Mouse (Mus musculus): ENCODE measurements at regions not wholly inside any gene's neighbourhood (a gene's known extent, or its start where the extent isn't known, plus 50 kb on each side); places are given as distances from the start of the nearest gene placed in this dataset.
A peak's percentile ranks its signal among the peaks of the same experiment; 100 is the strongest.

DNA sequence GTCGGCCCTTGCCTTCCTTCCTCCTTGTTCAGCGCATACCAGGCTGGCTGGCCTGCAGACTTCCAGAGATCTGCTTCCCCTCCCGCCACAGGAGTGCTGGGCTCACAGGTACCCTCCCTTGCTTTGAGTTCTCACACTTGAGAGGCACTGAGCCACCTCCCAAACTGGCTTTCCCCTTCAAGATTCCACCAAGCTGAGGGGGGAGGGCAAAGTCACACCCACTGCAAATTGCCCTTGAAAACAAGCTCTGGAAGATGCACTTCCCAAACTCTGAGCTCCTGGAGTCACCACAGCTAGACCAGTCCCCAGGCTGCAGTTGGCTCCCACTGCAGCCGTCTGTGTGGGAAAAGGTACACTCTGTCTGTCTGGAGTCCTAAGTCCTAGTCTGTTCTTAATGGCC is 142.1 kb upstream of the Slc22a12 start:
- no peaks in the 10 kb centered on the region for H3K4me1 ChIP-seq

DNA sequence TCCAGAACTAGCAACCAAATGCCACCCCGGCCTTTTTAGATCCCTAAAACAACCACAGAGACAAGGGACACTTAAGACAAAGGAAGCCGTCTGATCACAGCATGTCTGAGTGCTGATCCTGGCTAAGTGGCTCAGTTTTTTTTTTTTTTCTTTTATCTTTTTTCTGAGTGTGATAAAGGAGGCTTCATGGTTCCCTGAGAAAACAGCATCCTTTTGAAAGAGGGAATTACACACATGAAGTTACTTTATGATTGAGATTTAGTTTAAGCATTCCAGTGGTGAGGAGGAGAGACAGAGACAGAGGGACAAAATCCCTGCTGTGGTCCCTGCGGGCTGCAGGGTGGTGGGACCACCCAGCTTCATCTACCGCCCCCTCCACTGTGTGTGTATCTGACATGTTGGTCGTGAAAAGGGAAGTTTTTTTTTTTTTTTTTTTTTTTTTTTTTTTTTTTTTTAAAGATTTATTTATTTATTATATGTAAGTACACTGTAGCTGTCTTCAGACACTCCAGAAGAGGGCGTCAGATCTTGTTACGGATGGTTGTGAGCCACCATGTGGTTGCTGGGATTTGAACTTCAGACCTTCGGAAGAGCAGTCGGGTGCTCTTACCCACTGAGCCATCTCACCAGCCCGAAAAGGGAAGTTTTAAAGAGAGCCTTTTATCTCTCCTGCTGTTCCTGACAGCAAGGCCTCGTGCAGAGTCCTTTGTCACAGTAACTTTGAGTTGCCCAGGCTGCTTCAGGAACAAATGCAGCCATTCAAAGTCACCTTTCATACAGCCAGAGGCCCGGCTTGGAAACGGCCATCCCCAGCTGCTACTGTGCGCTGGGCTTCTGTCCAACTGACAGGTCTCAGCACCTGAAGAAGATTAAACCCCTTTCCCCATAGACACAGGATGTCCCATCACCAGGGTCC is 136.8 kb upstream of the Slc22a12 start:
- H3K27ac ChIP-seq = no peak overlapping the region
- 44% methylated on average over 13 of the region's 14 CpGs for WGBS
- no peaks in the 10 kb centered on the region for H3K27me3 ChIP-seq
- H3K4me1 ChIP-seq = no peaks in the 10 kb centered on the region
- no peak overlapping the region for H3K4me2 ChIP-seq
- no peak overlapping the region for H3K9ac ChIP-seq
- no peak for ATAC-seq (replicated peaks; ENCODE audit: low FRiP score)
- no peaks in the 10 kb centered on the region for H3K9me3 ChIP-seq (replicated peaks)
- no peaks in the 10 kb centered on the region for H3K36me3 ChIP-seq
- H3K4me3 ChIP-seq (replicated peaks) = no peak overlapping the region

More for the DNA sequence above, 142.1 kb upstream of the Slc22a12 start:
- no peak overlapping the region for H3K4me3 ChIP-seq (replicated peaks)
- no peak overlapping the region for H3K4me2 ChIP-seq
- 19% methylated on average over 4 of the region's 4 CpGs for WGBS
- H3K27me3 ChIP-seq = peaks cover 15% of the 10 kb centered on the region; the same call in 1 of the 2 replicates
- H3K36me3 ChIP-seq = no peaks in the 10 kb centered on the region
- no peak for ATAC-seq (replicated peaks; ENCODE audit: low FRiP score)
- no peak overlapping the region for H3K27ac ChIP-seq
- H3K9ac ChIP-seq = no peak overlapping the region
- no peaks in the 10 kb centered on the region for H3K9me3 ChIP-seq (replicated peaks)

- H3K27ac ChIP-seq = no peak overlapping the region
- no peaks in the 10 kb centered on the region for H3K36me3 ChIP-seq
- ATAC-seq (replicated peaks; ENCODE audit: low FRiP score) = no peak
- H3K4me3 ChIP-seq (replicated peaks) = no peak overlapping the region
- no peaks in the 10 kb centered on the region for H3K4me1 ChIP-seq
- H3K9ac ChIP-seq = no peak overlapping the region
- no peaks in the 10 kb centered on the region for H3K27me3 ChIP-seq
- no peaks in the 10 kb centered on the region for H3K9me3 ChIP-seq (replicated peaks)
- H3K4me2 ChIP-seq = no peak overlapping the region
- WGBS = 87% methylated on average over 12 of the region's 12 CpGs
Observed at GRCm38 (mm10) chr19:6677511-6677910, 134.7 kb upstream of the Slc22a12 start.

GRCm38 (mm10) chr19:6675586-6675985 is 132.8 kb upstream of the Slc22a12 start:
- H3K36me3 ChIP-seq = no peaks in the 10 kb centered on the region
- H3K9ac ChIP-seq = no peak overlapping the region
- 41% methylated on average over 3 of the region's 3 CpGs for WGBS
- no peak overlapping the region for H3K4me3 ChIP-seq (replicated peaks)
- no peaks in the 10 kb centered on the region for H3K27me3 ChIP-seq
- H3K4me1 ChIP-seq = no peaks in the 10 kb centered on the region
- no peak overlapping the region for H3K4me2 ChIP-seq
- H3K27ac ChIP-seq = no peak overlapping the region
- H3K9me3 ChIP-seq (replicated peaks) = no peaks in the 10 kb centered on the region
- ATAC-seq (replicated peaks; ENCODE audit: low FRiP score) = no peak

DNA sequence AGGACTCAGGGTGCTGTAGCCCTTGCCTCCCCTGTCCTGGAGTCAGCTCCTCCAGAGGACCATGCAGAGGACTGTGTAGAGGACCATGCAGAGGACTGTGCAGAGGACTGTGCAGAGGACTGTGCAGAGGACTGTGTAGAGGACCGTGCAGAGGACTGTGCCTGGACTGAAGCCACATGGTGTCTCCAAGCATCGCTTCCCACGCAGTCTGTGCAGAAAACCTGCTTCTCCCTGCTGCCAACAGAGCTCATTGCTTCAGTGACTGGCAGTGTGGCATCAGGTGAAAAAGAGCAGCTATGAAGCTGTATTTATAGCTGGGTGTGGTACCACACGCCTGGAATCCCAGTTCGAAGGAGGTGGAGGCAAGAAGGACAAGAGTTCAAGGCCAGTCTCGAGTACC is 128.9 kb upstream of the Slc22a12 start:
- no peak for ATAC-seq (replicated peaks; ENCODE audit: low FRiP score)
- Histone ChIP-seq H3K36me3 (no peaks in the 10 kb centered on the region), H3K4me1 (no peaks in the 10 kb centered on the region), H3K27ac (no peak overlapping the region), H3K9me3 (replicated peaks) (no peaks in the 10 kb centered on the region), H3K4me3 (replicated peaks) (no peak overlapping the region), H3K27me3 (no peaks in the 10 kb centered on the region), H3K4me2 (no peak overlapping the region), H3K9ac (no peak overlapping the region)
- 81% methylated on average over 6 of the region's 6 CpGs for WGBS

DNA sequence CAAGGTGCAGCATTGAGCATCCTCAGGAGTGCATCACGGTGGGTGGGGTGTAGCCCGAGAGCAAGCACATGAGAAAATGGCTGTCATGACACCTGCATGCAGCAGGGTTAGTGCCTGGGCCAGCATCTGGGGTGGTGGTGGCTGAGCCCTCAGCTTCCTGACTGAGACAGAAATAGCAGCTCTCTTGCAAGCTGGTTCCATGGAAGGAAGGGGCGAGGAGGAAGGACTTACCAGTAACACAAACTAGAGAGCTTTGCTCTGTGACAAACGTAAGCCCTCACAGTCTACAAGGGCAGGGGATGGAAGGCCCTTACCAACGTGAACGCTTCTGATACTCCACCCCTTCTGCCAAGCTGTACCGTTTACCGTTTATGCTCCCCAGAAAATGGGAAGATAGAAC is 127.0 kb upstream of the Slc22a12 start:
- Histone ChIP-seq H3K9me3 (replicated peaks) (no peaks in the 10 kb centered on the region), H3K9ac (no peak overlapping the region), H3K4me1 (no peaks in the 10 kb centered on the region), H3K4me3 (replicated peaks) (no peak overlapping the region), H3K4me2 (no peak overlapping the region), H3K36me3 (no peaks in the 10 kb centered on the region), H3K27ac (no peak overlapping the region), H3K27me3 (no peaks in the 10 kb centered on the region)
- 79% methylated on average over 8 of the region's 8 CpGs for WGBS
- no peak for ATAC-seq (replicated peaks; ENCODE audit: low FRiP score)

DNA sequence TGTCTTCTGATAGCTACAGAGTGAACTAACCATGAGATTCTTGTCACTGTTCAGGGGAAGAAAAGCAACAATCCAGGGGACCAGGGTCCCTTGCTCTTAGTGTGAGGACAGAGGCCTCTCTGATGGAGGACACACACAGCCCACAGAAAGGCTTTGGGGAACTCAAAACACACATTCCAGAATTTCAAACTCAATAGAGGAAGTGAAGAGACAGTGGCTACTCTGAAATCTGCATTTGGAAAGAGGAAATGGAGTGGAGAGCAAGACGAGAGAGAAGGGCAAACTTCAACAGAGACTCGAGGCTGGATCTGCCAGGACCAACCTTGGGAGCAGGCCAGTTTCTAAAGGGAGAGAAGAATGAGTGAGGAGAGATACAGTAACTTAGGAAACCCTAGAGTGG is 125.7 kb upstream of the Slc22a12 start:
- H3K4me2 ChIP-seq = no peak overlapping the region
- no peaks in the 10 kb centered on the region for H3K36me3 ChIP-seq
- H3K9ac ChIP-seq = no peak overlapping the region
- no peak overlapping the region for H3K4me3 ChIP-seq (replicated peaks)
- H3K9me3 ChIP-seq (replicated peaks) = no peaks in the 10 kb centered on the region
- WGBS = 76% methylated on average over 2 of the region's 2 CpGs
- H3K4me1 ChIP-seq = no peaks in the 10 kb centered on the region
- H3K27ac ChIP-seq = no peak overlapping the region
- no peak for ATAC-seq (replicated peaks; ENCODE audit: low FRiP score)
- peaks cover 6% of the 10 kb centered on the region; the same call in 1 of the 2 replicates for H3K27me3 ChIP-seq

DNA sequence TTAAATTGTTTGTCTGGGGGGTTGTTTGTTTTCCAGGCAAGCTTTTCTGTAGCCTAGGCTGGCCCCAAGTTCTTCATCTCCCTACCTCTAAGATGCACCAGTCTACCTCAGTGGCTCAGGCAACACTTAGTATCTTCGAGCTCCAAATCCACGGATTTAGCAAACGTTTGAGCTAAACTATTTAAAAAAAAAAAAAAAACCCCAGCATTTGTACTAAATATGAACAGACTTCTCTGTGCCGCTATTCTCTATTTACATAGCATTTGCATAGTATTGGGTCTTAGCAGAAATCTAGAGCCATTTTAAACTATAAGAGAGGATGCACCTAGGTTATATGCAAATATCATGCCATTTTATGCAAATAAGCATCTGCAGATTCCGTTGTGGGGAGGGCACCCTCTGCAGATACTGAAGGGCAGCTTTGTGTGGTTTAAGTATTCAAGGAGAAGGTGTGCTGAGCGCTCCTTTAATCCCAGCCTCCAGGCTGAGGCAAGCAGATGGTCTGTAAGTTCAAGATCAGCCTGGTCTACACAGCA is 123.4 kb upstream of the Slc22a12 start:
- no peak for ATAC-seq (replicated peaks; ENCODE audit: low FRiP score)
- no peaks in the 10 kb centered on the region for H3K36me3 ChIP-seq
- no peak overlapping the region for H3K27ac ChIP-seq
- no peaks in the 10 kb centered on the region for H3K9me3 ChIP-seq (replicated peaks)
- H3K4me3 ChIP-seq (replicated peaks) = no peak overlapping the region
- 79% methylated on average over 6 of the region's 6 CpGs for WGBS
- H3K9ac ChIP-seq = no peak overlapping the region
- H3K4me2 ChIP-seq = no peak overlapping the region
- H3K4me1 ChIP-seq = no peaks in the 10 kb centered on the region; the same call in 1 of the 2 replicates
- H3K27me3 ChIP-seq = peaks cover 6% of the 10 kb centered on the region; the same call in 1 of the 2 replicates

- no peak overlapping the region for H3K4me3 ChIP-seq (replicated peaks)
- ATAC-seq (replicated peaks; ENCODE audit: low FRiP score) = no peak
- H3K27ac ChIP-seq = no peak overlapping the region
- no peak overlapping the region for H3K9ac ChIP-seq
- H3K27me3 ChIP-seq = peaks cover 6% of the 10 kb centered on the region; the same call in 1 of the 2 replicates
- H3K9me3 ChIP-seq (replicated peaks) = no peaks in the 10 kb centered on the region
- no peak overlapping the region for H3K4me2 ChIP-seq
- no peaks in the 10 kb centered on the region; the same call in 1 of the 2 replicates for H3K4me1 ChIP-seq
- no peaks in the 10 kb centered on the region for H3K36me3 ChIP-seq
- 68% methylated on average over 15 of the region's 15 CpGs for WGBS
Observed at GRCm38 (mm10) chr19:6665264-6666054, 122.6 kb upstream of the Slc22a12 start.

DNA sequence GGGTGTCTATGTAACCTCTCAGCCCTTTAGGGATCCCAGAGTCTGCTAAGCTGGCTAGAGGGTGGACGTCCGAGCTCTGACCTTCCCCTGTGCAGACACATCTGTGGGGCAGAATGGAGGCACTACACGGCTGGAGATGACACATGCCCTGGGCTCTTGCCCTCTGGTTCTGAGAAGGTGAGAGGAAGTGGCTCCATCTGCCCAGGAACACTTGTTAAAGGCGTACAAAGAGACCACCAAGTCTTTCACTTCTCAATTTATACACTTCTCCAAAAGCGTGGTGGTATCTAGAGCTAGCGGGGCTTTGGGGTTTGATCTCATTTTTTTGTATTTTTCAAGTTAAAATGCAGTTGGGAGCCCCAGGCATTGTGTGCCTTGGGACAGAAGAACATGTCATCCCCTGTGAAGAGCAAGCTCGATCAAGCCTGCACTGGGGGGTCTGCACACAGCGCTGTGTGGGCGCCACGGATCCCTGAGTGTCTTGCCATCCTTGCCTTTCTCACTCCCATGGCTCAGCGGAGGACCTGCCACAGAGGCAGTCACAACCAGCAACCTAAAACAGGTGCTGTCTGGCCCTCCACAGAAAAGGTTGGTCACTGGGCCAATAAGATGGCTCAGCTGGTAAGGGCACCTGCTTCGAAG is 121.6 kb upstream of the Slc22a12 start:
- Histone ChIP-seq H3K9me3 (replicated peaks) (no peaks in the 10 kb centered on the region), H3K27me3 (peaks cover 6% of the 10 kb centered on the region; the same call in 1 of the 2 replicates), H3K27ac (no peak overlapping the region), H3K4me2 (no peak overlapping the region), H3K36me3 (no peaks in the 10 kb centered on the region), H3K9ac (no peak overlapping the region), H3K4me3 (replicated peaks) (no peak overlapping the region), H3K4me1 (no peaks in the 10 kb centered on the region; the same call in 1 of the 2 replicates)
- 84% methylated on average over 12 of the region's 12 CpGs for WGBS
- ATAC-seq (replicated peaks; ENCODE audit: low FRiP score) = no peak

- ATAC-seq (replicated peaks; ENCODE audit: low FRiP score) = 0 out of 2 replicates have a peak, but pooled peaks have one; percentile 36
- Histone ChIP-seq H3K4me1 (no peaks in the 10 kb centered on the region; the same call in 1 of the 2 replicates), H3K27me3 (peaks cover 6% of the 10 kb centered on the region; the same call in 1 of the 2 replicates), H3K27ac (no peak overlapping the region), H3K36me3 (no peaks in the 10 kb centered on the region), H3K9ac (no peak overlapping the region), H3K4me3 (replicated peaks) (no peak overlapping the region), H3K9me3 (replicated peaks) (no peaks in the 10 kb centered on the region), H3K4me2 (no peak overlapping the region)
- 5% methylated on average over 10 of the region's 10 CpGs for WGBS
Observed at GRCm38 (mm10) chr19:6663391-6663790, 120.6 kb upstream of the Slc22a12 start.
